Mouse (Mus musculus): ENCODE measurements at regions not wholly inside any gene's neighbourhood (a gene's known extent, or its start where the extent isn't known, plus 50 kb on each side); places are given as distances from the start of the nearest gene placed in this dataset.

DNA sequence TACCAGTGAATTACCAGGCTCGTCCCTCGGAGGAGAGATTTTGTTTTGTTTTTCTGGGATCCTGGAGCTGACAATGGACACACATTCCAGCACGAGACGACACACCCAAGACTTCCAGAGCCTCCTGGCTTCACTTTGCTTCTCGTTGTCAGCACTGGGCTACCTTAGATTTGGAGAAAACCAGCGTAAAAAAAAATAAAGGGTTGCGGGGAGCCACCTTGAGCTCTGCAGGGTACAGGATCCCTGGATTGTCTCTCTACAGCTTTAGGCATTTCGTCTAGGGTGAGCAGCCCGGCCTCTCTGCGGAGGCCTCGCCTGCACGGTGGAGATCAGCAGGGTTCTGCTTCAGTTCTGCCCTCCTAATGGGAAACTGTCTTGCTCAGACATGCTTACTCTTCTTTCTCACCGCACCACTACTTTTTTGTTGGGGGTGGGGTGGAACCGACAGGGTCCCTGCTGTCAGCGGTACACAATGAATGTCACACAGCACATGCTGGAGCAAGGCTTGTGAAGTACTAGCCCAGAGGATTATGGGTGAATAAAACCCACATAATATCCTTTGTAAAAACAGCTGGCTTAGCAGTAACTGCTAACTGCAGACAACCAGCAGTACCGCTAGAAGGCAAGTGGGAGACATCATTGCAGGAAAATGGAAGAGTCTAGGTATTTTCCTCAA, 75.7 kb upstream of the Egfl6 start:
- ATAC-seq (ENCODE audit: insufficient number of reproducible peaks, insufficient read depth, low FRiP score, low TSS enrichment, low read depth) = peak; percentile 71; the same call in 1 of the 2 replicates
- Histone ChIP-seq H3K4me1 (replicated peaks) (no peaks in the 10 kb centered on the region), H3K27ac (peak overlapping the region; percentile 64; the same call in 1 of the 2 replicates), H3K4me2 (peak overlapping the region; percentile 50), H3K36me3 (no peaks in the 10 kb centered on the region), H3K27me3 (peaks cover 42% of the 10 kb centered on the region), H3K9ac (replicated peaks) (no peak overlapping the region), H3K9me3 (no peaks in the 10 kb centered on the region), H3K4me3 (replicated peaks) (peak overlapping the region; percentile 13; the same call in 1 of the 2 replicates)
- WGBS = 21% methylated on average over 16 of the region's 16 CpGs

- no peak overlapping the region for H3K4me2 ChIP-seq
- no peak overlapping the region for H3K4me3 ChIP-seq (replicated peaks)
- peak; percentile 42; the same call in 1 of the 2 replicates for ATAC-seq (ENCODE audit: insufficient number of reproducible peaks, insufficient read depth, low FRiP score, low TSS enrichment, low read depth)
Observed at GRCm38 (mm10) chrX:166660715-166661042, 75.2 kb upstream of the Egfl6 start.

DNA sequence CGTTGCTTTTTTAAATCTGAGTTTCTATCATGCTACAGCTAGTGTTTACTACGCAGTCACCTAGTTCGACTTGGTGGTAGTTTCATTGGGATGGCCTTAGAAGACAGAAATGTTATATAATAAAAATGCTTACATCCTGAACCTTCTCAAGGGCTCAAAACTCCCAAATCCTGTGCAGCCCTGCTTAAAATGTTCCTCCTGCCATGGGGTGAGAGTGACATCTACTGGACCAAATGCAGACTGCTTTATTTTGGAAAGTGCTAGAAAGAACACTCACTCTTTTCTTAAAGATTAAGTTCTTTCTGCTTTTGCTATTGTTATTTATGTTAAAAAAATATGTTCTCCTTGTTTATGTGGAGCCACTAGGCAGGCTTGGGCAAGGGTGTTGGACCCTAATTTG, 66.9 kb upstream of the Egfl6 start:
- WGBS = 63% methylated on average over 3 of the region's 3 CpGs
- Histone ChIP-seq H3K36me3 (no peaks in the 10 kb centered on the region), H3K4me1 (replicated peaks) (no peaks in the 10 kb centered on the region), H3K9ac (replicated peaks) (no peak overlapping the region), H3K27me3 (peaks cover 25% of the 10 kb centered on the region), H3K4me2 (no peak overlapping the region), H3K4me3 (replicated peaks) (no peak overlapping the region), H3K27ac (no peak overlapping the region), H3K9me3 (no peaks in the 10 kb centered on the region)
- ATAC-seq (ENCODE audit: insufficient number of reproducible peaks, insufficient read depth, low FRiP score, low TSS enrichment, low read depth) = no peak

More at GRCm38 (mm10) chrX:166660715-166661042, 75.2 kb upstream of the Egfl6 start:
- Histone ChIP-seq H3K9ac (replicated peaks) (no peak overlapping the region), H3K4me1 (replicated peaks) (no peaks in the 10 kb centered on the region), H3K27ac (no peak overlapping the region), H3K27me3 (peaks cover 40% of the 10 kb centered on the region), H3K9me3 (no peaks in the 10 kb centered on the region), H3K36me3 (no peaks in the 10 kb centered on the region)
- 35% methylated on average over 6 of the region's 6 CpGs for WGBS

GRCm38 (mm10) chrX:166645713-166646112, 60.2 kb upstream of the Egfl6 start:
- no peak overlapping the region for H3K27ac ChIP-seq
- 0 out of 2 replicates have a peak overlapping the region, but pooled peaks have one; percentile 4 for H3K4me3 ChIP-seq (replicated peaks)

DNA sequence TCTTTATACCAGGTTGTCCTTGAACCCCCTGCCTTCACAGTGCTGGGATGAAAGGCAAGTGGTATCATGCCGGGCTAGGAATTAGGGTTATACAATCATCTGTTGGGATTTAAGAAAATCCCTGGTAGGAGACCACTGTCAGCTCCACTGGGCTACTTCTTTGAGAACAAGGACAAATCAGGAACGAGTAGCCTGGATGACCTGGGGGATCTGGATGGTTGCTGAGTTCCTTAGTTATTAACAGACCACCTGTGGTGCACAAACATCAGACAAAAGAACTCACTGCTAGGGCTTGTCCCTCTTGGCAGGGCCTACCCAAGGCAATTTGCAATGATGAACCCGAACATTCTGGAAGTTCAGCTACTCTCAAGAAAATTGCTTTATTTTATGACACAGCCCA, 55.7 kb upstream of the Egfl6 start:
- Histone ChIP-seq H3K4me2 (no peak overlapping the region), H3K9me3 (no peaks in the 10 kb centered on the region), H3K36me3 (no peaks in the 10 kb centered on the region), H3K4me1 (replicated peaks) (no peaks in the 10 kb centered on the region), H3K9ac (replicated peaks) (no peak overlapping the region), H3K27me3 (peaks cover 25% of the 10 kb centered on the region), H3K27ac (no peak overlapping the region), H3K4me3 (replicated peaks) (no peak overlapping the region)
- no peak for ATAC-seq (ENCODE audit: insufficient number of reproducible peaks, insufficient read depth, low FRiP score, low TSS enrichment, low read depth)
- 64% methylated on average over 3 of the region's 3 CpGs for WGBS

More at GRCm38 (mm10) chrX:166645713-166646112, 60.2 kb upstream of the Egfl6 start:
- Histone ChIP-seq H3K9me3 (no peaks in the 10 kb centered on the region), H3K36me3 (no peaks in the 10 kb centered on the region), H3K4me2 (no peak overlapping the region), H3K4me1 (replicated peaks) (no peaks in the 10 kb centered on the region), H3K27me3 (peaks cover 11% of the 10 kb centered on the region), H3K9ac (replicated peaks) (no peak overlapping the region)
- 43% methylated on average over 7 of the region's 7 CpGs for WGBS
- no peak for ATAC-seq (ENCODE audit: insufficient number of reproducible peaks, insufficient read depth, low FRiP score, low TSS enrichment, low read depth)

DNA sequence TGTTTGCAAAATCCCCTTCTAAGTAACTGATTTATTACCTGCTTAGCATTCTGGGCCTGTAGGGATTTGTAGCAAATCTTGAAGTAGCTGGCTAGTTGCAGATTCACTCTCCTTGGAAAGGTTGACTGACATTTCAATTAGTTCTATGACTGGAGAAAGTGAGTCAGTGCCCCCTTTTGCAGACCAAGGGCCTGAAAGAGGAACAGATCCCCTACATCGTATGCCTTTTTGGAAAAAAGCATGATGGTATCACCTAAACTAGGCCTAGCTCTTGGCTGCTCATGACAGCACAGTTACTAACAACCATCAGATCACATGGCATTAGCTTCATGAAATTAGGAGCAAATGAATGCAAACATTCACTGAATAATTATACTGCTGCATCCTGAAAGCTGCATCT, 54.7 kb upstream of the Egfl6 start:
- no peak overlapping the region for H3K4me2 ChIP-seq
- H3K4me1 ChIP-seq (replicated peaks) = no peaks in the 10 kb centered on the region
- H3K36me3 ChIP-seq = no peaks in the 10 kb centered on the region
- H3K27me3 ChIP-seq = peaks cover 20% of the 10 kb centered on the region
- H3K9ac ChIP-seq (replicated peaks) = no peak overlapping the region
- no peak overlapping the region for H3K27ac ChIP-seq
- no peaks in the 10 kb centered on the region for H3K9me3 ChIP-seq
- H3K4me3 ChIP-seq (replicated peaks) = no peak overlapping the region
- 91% methylated on average over 1 of the region's 1 CpGs for WGBS
- ATAC-seq (ENCODE audit: insufficient number of reproducible peaks, insufficient read depth, low FRiP score, low TSS enrichment, low read depth) = no peak
